Mouse (Mus musculus): ENCODE results near the gene Sfxn1.

Sfxn1 gene

DNA sequence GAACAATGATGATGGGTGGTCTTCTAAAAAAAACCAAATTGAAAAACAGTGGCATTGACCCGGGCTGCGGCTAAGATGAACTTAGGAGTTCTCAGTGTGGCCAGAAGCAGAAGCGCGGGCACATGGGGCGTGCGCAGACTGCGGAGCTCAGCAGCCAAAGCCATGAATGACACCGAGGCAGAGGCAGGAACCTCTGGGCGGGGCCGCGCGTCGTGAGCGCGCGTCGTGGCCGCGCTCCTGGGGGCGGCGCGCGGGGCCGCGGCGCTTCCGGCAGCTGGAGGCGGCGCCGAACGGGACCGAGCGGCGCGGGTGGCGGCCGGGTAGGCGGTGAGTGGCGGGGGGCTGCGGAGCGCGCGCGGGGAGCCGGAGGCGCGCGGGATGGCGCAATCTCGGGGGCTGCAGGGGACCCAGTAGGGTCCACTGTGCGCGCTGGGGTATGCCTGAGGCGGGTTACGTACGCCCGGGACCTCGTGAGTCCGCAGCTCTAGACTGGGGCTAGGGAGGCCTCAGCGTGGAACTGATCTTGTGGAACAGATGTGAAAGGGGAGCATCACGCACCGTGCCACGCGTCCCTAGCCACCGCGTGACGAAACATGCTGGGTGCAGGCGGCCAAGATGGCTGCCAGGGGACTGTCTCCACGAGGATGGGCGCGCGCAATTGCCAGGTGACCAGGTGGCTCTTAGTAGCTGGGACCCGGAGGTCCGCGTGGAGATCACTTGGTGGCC, at the start of gene Sfxn1:
TSS of gene Sfxn1 (plus strand) at position 264 of the 726 bp plus-strand sequence.
- peak; percentile 74 for DNase-seq (ENCODE audit: low read depth, low spot score)

GRCm38 (mm10) chr13:54023311-54023710, 48.4 kb upstream of the Sfxn1 start:
- no peak for DNase-seq (ENCODE audit: low read depth, low spot score)

DNA sequence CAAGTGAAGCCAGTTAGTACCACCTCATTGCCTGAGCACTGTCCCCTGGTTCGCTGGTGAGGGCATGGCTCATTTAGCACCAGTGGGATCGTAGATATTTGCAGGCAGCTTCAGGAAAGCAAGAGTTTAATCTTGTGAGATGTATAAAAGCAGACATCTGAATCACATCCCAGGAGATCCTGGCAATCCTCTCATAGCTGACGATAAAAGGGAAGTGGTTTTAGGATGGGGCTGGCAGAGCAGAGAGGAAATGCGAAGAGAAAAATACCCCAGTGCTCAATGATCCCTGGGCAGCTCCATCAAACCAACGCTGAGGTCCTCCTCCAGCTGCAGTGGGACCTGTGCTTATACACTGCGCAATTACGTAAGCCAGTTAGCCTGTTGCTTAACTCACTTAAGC, 44.6 kb upstream of the Sfxn1 start:
- DNase-seq (ENCODE audit: low read depth, low spot score) = no peak

DNA sequence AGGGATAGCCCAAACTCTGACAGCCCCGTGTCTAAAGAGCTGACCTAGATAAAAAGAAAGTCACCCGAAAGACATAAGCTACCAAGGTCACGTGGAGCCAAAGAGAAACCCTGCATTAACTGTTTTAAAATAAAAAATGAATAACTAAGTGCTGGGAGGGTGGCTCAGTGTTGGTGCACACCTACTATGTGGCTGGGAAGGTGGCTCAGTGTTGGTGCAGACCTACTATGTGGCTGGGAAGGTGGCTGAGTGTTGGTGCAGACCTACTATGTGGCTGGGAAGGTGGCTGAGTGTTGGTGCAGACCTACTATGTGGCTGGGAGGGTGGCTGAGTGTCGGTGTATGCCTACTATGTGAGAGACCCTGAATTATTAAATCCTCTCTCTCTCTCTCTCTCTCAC, 38.0 kb upstream of the Sfxn1 start:
- DNase-seq (ENCODE audit: low read depth, low spot score) = no peak

DNA sequence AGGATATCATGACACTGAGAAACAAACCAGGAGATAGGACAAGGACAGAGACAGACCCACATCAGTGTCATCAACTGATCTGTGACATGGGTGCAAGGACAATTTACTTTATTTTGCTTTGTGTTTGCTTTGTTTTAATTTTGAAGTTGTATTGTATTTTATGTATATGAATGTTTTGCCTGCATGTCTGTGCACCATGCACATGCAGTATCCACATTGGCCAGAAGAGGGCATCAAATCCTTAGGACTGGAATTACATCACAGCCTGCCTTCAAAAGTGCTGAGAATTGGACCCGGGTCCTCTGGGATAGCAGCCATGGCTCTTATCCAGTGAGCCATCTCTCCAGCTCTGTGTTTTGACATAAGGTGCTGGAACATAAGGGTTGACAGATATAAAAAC, 36.1 kb upstream of the Sfxn1 start:
- DNase-seq (ENCODE audit: low read depth, low spot score) = peak; percentile 57

DNA sequence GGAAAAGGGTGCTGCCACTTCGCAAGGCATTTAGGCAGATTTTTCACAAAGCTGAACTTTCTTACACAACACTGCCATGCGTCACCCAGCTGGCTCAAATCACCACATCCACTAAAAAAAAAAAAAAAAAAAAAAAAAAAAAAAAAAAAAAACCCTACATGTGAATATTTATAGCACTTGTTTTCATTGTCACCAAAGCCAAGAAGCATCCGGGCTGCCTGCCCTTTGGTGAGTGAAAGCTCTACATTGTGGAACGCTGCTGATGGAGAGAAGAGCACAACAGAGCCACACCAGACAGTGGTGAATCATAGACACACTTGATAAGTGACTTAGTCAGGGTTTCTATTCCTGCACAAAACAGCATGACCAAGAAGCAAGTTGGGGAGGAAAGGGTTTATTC, 33.7 kb upstream of the Sfxn1 start:
- DNase-seq (ENCODE audit: low read depth, low spot score) = no peak

DNA sequence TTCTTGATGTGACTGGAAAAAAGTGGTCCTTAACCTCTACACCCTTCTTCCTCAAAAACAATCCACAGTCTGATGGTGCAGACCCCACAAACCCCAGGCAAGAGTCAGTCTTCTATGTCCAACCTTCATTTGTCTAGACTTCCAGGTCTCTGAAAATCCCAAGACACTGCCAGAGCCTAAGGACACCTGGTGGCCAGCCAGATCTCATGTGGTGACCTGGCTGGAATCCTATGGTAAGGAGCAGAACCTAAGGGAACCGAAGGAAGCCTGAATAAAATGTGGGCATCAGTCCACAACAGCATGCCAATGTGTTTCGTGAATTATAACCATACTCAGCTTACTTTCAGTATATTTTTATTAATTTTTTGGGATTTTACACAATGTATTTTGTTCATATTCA, 31.4 kb upstream of the Sfxn1 start:
- no peak for DNase-seq (ENCODE audit: low read depth, low spot score)

DNA sequence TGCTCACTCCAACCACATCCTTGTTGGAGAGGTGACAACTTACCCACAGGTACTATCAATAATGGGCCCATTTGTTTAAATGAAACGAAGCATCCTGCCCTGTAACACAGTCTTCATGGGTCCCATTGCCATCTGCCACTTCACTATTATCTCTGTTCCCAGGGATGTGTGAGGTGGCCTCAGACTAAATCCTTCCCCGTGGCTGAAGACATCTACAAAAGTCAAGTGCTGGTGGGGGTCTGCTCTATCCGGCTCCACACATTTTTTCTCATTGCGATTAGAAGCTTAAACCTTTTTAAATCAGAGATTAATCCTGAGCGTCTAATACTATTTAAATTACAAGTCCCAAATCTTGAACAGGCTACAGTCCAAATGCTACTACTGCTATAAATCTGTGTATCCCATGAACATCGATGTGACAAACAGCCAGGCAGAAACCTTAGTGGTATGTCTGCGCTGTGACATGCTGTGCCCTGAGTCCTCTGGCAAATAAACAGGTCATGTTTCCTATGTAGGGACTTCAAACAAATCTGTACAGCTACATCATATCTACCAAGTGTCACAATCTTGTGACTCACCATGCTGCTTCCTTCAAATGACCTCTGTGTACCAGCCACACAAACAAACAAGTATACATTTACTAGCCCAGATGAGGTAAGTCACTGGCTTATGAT, 22.9 kb upstream of the Sfxn1 start:
- DNase-seq (ENCODE audit: low read depth, low spot score) = no peak

- DNase-seq (ENCODE audit: low read depth, low spot score) = no peak
Observed at GRCm38 (mm10) chr13:54051641-54052040, 20.0 kb upstream of the Sfxn1 start.

DNA sequence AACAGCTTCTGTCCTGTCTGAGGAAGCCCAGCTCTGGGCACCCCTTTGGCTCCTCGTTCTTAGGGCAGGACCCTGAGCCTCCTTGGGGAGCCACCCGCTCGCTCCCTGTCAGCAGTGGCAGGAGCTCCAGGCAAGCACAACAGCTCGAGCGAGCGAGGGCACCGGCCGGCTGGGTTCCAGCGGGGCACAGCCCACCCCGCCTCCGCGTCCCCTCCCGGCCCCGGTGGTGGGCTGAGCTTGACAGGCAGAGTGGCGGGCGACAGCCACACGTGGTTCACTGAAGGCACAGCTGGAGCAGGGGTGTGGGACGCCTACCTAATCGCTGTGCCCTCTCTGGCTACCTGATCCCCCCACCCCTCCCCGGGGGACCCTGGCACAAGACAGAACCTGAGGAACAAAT, 16.7 kb upstream of the Sfxn1 start:
- no peak for DNase-seq (ENCODE audit: low read depth, low spot score)

DNA sequence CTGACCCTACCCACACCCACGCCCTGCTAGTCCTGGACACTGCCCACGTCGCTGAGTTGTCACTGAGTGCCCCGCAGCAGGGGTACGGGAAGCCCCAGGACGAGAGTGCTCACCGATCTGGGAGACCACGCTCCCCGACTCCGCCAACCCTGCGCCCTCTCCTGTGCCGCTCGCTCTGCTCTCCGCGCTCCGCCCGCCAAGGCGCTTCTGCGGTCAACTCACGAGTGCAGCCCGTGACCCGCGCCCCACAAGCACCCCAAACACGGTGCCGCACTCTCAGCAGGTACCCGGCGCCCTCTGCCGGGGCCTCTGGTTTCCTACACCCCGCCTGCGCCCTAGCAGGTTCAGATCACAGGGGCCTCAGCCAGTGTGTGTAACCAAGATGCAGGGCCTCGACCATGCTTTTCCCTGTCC, 16.2 kb upstream of the Sfxn1 start, which contains the start of gene Drd1:
TSS of gene Drd1 (minus strand) at position 258 of the 414 bp plus-strand sequence.
- DNase-seq (ENCODE audit: low read depth, low spot score) = peak; percentile 72

DNA sequence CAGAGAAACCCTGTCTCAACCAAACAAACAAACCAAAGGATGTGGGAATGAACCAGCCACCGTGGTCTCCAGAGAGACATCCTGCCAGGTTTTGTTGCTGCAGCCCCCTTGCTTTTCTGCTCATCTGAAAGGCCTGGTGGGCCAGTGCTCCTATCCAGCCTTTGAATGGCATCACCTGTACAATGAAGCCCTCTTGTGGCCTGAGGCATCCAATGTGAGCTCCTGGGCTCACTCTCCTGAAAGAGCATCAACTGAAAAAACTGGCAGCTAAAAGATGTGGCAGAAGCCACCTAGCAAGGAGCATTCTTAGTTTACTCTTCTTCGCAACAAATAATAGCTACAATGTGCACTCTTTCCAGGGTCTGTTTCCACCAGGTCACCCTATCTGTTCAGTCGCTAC, 9.6 kb upstream of the Sfxn1 start:
- DNase-seq (ENCODE audit: low read depth, low spot score) = no peak

DNA sequence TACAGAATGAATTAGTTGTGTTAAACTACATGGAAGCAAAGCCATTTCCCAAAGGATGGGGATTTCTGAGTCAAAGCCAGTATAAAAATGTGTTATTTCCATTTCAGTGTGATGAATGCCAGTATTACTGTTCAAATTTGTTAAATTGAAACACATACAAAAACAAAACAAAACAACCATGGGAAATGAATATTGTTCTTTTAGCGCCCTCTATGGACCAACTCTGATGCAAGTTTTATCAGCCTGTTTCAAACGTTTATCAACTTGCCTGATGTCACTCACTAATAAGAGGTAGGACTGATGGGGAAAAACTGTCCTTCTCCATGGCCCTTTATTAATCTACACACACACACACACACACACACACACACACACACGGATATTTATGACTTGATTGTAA, 8.4 kb upstream of the Sfxn1 start:
- DNase-seq (ENCODE audit: low read depth, low spot score) = peak; percentile 36

DNA sequence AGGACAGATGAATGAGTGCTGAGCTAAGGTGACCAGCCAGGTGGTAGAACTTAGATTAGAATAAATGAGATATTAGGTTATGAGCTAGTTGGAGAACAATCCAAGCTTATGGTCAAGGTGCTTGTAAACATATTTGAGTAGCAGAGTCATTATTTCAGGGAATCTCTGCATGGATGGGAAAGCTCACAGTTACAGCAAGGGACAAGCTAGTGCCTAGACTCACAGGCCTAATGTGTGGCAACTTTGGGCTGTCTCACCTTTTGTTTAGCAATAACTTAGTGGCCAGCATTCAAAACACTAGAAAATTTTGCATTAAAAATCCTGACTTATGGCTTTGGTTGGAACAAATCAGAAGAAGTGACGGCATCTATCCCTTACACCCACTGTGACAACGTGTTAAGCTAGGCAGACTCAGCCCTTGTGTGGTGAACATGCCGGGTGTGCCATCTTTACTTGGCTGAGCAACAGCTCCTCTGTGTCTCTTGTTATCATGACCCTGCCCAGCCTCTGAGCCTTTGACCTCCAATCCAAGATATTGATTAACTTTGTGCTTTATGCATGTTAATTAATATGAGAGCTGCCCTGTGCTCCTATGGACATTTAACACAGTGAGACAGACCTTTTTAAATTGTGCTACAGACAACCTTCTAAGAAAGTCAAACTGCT, 5.5 kb upstream of the Sfxn1 start:
- DNase-seq (ENCODE audit: low read depth, low spot score) = no peak

DNA sequence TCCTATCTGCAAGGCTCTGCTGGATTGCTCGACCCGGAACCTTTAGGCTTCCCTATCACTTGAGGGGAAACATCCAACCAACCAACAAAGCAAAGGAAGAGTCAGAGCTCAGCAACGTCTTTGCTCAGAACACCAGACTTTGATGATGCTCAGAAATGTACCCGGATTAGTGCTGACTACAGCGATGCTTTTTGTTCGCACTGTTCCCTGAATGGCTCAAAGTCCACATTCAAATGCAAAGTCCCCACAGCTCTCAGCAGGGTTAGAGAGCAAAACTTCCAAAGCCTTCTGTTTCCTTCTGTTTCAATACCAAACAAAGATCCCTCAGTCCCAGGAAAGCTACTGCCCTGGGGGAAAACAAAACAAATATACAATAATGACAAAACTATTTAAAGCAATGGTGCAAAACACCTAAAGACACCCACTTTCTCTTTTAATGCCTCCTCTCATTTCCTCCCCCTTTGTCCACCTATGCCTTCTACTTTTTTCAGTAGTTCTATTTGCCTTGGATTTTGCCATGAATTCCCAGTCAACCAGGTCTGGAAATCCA, 4.0 kb upstream of the Sfxn1 start:
- peak; percentile 82 for DNase-seq (ENCODE audit: low read depth, low spot score)

DNA sequence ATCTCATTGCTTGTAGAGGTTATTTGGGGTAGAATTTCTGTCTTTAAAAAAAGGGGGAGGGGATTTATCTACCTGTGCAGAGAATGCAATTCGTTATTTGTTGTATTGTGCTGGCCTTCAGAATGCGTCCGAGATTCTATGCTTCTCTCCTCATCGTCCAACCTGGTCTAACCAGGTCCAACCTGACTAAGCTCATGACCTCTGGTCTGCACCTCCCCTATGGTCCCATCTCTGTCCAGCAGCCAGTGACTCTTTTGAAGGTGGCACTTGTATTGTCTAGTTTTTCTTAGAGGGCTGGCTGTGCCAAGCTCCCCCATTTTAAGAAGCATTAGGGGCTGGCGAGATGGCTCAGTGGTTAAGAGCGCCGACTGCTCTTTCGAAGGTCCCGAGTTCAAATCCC, 658 bp upstream of the Sfxn1 start:
- no peak for DNase-seq (ENCODE audit: low read depth, low spot score)

DNA sequence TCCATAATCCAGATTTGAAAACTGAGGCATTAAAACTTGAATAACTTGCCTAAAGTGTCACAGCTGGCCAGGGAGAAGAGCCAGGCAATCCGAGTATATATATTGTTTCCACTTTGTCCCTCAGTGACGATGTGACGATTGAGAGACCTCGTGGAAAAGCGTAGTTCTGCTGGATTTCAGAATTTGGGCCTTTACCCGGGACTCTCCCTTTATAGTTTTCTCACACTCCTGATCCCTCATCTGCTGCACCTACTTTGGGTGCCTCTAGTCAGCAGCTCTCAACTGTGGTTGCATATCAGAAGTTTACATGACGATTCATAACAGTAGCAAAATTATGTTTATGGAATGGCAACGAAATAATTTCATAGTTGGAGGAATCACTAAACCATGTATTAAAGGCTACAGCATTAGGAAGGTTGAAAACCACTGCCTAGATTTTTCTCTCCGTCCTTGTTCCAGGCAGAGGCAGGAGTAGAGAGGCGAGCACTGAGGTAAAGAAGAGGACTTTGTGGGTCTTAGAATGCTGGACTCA, 923 bp downstream of the Sfxn1 start:
- no peak for DNase-seq (ENCODE audit: low read depth, low spot score)

DNA sequence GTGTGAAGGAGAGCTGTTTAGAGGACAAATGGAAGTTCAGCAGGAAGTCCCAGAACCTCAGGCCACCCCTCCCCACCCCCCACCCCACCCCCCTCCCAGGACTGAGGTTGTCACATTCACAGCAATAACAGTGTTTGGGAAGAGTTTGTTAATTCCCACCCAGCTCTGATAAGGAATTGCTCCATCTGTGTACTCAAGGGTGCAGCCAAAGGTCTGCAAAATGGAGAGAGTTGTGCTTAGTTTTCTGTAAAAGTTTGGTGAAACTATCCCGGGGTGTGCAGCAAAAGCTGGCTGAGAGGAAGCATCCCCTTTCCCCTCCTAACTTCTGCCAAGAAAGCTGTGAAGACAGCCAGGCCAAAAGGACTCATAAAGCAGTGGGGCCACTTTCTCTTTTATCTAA, 1.4 kb downstream of the Sfxn1 start:
- DNase-seq (ENCODE audit: low read depth, low spot score) = no peak

DNA sequence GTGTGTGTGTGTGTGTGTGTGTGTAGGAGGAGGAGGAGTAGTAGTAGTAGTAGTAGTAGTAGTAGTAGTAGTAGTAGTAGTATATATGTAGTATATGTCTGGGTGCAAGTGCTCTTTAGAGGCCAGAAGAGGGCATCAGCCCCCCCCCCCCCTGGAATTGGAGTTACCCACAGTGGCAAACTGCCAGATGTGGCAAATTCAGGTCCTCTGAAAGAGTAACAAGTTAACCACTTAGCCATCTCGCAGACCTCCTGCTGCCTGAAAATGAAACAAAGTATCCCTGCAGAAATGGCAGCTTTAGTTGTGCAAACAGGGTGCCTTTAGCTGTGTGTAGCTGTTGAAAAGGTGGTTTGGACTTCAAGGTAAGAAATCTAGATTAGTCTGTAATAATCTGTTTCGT, 1.8 kb downstream of the Sfxn1 start:
- DNase-seq (ENCODE audit: low read depth, low spot score) = no peak

DNA sequence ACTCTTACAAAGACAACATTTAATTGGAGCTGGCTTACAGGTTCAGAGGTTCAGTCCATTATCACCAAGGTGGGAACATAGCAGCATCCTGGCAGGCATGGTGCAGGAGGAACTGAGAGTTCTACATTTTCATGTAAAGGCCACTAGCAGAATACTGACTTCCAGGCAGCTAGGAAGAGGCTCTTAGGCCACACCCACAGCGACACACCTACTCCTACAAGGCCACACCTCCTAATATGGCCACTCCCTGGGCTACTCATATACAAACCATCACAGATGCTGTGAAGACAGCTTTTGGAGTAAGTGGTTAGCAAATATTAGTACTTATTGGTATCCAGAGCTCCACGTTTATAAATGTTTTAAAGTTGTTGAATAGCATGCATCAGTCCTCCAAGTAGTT, 3.7 kb downstream of the Sfxn1 start:
- DNase-seq (ENCODE audit: low read depth, low spot score) = peak; percentile 63

DNA sequence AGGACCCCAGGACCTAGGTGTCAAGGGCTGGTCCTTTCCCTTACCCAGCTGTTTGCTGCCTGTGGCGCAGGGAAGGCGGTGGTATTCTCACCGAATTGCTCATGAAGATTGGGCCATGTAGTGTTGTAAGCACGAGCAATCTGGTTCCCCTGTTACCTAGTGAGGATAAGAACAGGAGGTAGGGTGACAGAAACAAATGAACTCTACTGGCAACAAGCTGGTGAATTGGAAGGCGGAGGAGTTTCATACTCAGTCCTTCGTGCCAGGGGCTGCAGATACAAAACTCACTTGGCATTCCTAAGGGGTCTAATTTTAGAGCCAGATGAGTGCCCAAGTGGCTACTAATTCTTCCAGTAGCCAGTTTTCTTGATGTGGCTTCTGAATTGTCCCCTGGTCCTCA, 4.4 kb downstream of the Sfxn1 start:
- DNase-seq (ENCODE audit: low read depth, low spot score) = no peak

- no peak for DNase-seq (ENCODE audit: low read depth, low spot score)
Observed at GRCm38 (mm10) chr13:54076762-54077460, 5.2 kb downstream of the Sfxn1 start.
